Mouse (Mus musculus) cerebellum, adult 11 months (tissue): Measurements from ENCODE around the gene Slc15a3.
A peak's percentile ranks its signal among the peaks of the same experiment; 100 is the strongest.

ENCODE experiments used
- DNase-seq: peaks from one replicate; pipeline ENCODE4 v3.0.0; 2022

Gene Slc15a3

DNA sequence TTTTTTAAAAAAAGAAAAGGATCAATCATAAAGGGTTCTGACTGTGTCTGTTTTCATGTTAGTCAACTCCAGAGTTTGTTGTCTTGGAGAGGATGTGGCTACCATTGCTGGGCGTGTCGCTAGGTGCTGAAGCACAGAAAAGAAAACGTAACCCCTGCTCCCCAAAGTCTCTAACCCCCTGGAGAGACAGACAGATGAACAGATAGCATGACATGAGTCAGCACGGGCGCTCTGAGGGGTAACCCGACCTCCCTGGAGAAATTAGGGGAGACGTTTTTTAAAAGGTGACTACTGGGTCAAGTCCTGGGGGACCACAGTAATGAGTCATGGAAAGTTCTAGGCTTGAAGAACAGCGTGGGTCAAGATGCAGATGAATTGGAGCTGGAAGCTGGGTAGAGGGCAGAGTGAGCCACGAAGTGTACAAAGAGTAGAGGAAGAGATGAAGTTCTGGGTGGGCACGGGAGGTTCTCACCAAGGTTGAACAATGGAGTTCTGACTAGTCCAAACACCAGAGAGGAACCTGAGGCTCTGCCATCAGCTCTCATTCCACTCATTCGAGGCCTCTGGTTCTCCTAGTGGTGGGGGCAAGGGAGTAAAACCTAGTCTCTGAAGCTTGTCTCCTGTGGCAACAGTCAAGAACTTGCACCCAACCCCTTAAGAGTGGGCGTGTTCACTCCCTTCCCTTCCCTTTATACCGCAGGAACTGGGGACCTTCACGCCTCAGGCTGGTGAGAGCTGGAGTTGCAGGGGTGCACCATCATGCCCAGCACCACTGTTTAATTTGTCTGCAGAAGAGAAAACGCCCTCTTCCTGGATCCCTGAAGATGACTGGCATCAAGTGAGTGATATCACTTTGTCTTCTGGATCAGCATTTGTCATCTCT, at the start of gene Slc15a3:
Gene Slc15a3 (plus strand): TSS at position 718 of the 883 bp plus-strand sequence.
- DNase-seq, result no peak

GRCm38 (mm10) chr19:10790323-10790722, 49.2 kb upstream of the Slc15a3 start:
- DNase-seq, result no peak

DNA sequence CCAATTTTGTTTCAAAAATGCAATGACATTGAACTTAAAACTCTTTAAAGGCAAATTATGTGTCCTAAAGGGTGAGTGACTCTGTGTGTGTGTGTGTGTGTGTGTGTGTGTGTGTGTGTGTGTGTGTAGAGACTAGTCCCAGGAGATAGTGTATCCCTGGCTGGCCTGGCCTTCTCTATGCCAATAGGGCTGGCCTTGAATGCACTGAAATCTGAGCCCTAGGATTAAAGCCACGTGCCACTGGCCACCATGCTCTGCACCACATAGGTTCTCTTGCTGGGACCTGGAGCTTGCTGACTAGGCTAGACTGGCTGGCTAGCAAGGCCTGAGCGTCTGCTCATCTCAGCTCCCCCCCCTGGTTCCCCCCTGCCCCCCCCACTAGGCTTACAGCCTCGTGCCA, 46.5 kb upstream of the Slc15a3 start:
- no peak for DNase-seq

- no peak for DNase-seq
Measured at GRCm38 (mm10) chr19:10794916-10795315, 44.6 kb upstream of the Slc15a3 start.

- no peak for DNase-seq
Measured at GRCm38 (mm10) chr19:10798576-10798975, 41.0 kb upstream of the Slc15a3 start.

DNA sequence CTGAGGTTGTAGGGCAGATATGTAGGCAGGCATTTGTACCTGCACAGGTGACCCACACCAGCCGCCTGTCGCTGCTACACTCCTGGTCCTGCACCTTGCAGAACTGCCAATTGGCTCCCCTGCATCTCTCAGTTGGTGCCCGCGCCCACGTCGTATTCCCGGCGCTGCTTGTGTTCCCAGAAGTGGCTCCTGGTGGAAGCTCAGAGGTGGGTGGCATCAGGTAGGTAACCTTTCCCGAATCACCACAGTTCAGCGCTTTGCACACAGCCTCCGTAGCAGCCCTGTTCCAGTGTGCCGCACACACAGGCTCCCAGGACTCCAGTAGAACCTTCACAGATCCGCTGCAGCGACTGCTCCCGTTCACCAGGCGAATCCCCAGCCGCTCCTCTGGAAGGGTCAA, 40.4 kb upstream of the Slc15a3 start:
- DNase-seq, result no peak

- DNase-seq, result no peak
Measured at GRCm38 (mm10) chr19:10801070-10801469, 38.5 kb upstream of the Slc15a3 start.

GRCm38 (mm10) chr19:10801906-10802305, 37.6 kb upstream of the Slc15a3 start:
- DNase-seq, result no peak

- DNase-seq, result no peak
Measured at GRCm38 (mm10) chr19:10803751-10804150, 35.8 kb upstream of the Slc15a3 start.

DNA sequence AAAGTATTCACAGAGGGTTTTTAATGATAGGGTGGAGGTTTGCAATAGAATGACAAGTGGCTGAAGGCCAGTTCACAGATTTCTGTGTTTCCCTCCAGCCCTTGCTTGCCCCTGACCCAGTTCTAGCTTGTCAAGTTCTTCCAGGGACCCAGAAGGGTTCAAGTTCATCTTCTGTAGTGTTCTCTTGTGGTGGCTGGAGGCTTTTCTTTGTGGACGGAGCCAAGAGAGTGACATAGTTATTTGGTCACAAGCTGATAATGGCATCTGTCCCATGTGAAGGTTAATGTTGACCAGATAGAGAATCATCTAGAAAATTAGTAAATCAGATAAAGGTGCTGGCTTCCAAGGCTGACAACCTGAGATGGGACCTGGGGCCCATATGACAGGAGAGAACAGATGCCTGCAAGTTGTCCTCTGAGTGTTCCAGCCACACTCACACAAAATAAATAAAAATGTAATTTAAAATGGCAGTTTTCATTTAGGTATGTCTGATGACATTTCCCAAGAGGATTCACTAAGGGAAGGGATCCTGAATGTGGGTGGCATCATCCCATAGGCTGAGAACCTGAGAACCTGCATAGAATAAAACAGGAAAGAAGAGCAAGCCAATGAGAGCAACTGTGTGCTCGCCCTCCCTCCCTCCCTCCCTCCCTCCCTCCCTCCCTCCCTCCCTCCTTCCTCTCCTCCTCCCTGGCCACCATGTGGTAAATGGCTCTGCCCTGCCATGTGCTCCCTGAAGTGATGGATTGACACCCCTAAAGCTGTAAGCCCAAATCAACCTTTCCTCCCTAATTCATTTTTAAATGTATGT, 34.5 kb upstream of the Slc15a3 start:
- DNase-seq, result no peak

GRCm38 (mm10) chr19:10805661-10806285, 33.8 kb upstream of the Slc15a3 start:
- DNase-seq, result peak; percentile 75

DNA sequence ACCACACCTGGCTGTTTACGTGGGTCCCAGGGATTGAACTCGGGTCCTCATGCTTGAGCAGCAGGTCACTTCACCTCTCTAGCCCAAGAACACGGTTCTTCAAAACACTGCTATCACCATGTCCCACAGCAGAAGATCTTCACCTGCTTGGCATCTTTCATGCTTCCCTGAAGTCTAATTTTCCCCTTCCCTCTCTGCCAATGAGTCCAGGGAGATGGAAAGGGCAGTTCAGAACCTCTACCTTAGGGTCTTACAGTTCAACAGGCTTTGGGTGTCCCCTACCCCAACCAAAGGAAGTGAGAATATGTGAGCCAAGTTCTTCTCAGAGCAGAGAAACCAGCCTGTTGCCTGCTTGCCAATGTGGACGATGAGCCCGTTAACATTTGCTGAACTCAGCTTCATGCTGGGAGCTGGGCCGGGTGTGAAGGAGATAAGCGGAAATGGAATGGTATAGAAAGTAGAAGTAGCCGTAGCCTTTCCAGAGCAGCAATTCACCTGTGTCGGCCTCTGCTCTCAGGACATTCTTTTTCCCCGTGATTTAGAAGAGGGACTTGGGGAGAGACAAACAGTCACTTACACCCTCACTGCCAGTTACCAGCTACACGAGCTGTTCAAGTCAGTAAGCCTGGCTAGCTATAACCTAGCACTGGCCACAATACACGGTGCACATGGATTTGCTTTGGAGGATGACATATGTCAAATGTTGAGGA, 30.8 kb upstream of the Slc15a3 start:
- DNase-seq, result no peak

DNA sequence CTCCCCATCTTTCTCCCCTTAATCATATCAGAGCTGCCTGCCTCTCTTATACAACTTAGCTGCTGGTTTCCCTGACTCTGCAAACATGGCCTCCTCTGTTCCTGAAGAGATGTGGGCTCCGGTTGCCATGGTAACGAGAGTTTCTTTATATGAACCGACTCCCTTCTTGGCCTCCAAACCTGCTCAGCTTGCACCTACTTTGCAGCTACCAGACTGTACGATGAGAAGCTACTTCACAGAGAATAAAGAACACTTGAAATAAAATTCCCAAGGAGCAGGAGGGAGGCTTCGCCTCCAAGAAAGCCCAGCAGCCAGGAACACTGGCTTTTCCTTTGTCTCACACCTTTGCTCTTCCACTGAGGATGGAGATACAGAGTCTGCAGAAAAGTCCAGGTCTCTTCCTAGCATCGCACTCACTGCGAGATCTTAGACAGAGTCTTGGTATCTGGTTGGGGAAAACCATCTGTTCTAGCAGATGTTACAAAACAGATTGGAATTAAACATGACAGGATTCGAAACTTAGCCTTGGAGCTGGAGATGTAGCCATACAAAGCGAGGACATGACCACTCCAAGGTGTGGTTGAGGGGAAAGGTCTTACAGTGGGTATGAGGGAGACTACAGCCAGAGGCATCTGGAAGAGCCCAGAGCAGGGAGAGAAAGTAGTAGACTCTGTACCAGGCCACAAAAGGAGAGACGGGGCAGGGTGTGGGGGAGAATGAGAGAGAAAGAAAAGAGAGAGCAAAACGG, 29.9 kb upstream of the Slc15a3 start:
- no peak for DNase-seq

- DNase-seq, result no peak
Measured at GRCm38 (mm10) chr19:10810176-10810492, 29.4 kb upstream of the Slc15a3 start.

- DNase-seq, result no peak
Measured at GRCm38 (mm10) chr19:10811471-10811870, 28.1 kb upstream of the Slc15a3 start.

DNA sequence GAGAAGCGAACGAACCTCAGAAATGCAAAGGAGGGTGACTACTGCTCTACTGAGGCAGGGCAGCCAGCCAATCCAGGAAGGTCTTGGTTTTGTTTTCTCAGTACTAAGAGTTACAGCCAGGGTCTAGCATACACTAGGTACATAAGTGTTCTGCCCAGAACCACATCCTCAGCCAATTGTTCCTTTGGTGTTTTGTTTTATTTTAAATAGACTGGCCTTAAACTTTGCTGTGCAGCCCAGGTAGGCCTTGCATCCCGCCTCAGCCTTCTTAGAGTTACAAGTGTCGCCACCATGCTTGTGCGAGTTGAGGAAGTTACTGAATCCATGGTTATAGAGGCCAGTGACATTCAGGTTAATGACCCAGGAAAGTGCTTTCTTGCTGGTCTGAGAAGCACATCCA, 26.5 kb upstream of the Slc15a3 start:
- DNase-seq, result no peak

GRCm38 (mm10) chr19:10813905-10814304, 25.6 kb upstream of the Slc15a3 start:
- no peak for DNase-seq

DNA sequence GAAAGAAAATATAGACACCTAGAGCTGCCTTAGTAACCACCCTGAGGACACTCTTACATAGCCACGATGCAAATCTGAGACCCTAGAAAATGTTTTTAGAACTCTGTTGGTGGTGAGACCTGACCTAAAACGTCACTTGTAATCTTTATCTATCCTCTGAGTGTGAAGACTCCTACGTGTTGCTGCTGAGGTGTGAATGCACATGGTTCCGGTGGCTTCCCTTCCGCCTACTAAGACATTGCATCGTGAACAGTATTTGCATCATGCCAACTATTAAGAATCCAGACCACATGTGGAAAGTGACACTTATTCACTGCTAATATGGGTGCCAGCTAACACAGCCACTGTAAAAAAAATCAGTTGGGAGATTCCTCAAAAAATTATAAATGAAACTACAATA, 23.7 kb upstream of the Slc15a3 start:
- no peak for DNase-seq

DNA sequence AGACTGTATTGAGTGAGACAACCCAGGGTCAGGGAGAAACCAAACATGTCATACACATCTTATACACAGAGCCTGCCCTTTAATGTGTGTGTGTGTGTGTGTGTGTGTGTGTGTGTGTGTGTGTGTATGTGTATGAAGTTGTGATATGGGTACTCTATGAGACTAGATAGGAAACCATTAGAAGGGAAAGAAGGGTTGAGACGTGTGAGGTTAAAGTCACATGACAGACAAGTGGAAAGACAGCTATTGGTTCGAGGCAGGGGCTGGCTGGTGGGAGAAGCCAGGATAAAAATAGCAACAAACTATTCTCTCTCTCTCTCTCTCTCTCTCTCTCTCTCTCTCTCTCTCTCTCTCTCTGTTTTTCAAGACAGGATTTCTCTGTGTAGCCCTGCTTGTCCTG, 23.1 kb upstream of the Slc15a3 start:
- no peak for DNase-seq

GRCm38 (mm10) chr19:10818217-10818946, 21.1 kb upstream of the Slc15a3 start:
- DNase-seq, result no peak

DNA sequence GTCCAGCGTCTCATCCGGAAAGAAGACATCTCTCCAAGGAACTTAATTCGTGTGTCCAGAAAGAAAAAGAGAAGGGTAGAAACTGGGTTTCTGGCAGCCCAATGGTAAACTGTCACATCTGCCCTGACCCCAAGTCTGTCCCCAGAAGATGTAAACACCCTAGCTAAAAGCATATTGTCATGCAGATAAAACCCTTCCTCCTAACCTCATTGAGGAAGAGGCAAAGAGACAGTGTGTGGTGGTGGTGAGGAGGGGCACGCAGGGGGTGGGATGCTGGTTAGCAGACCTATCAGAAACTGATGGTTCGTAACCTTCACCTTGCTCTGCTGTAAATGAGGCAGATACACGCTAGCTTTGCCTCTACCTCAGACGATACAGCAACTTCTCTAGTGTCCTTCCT, 18.2 kb upstream of the Slc15a3 start:
- no peak for DNase-seq

- DNase-seq, result no peak
Measured at GRCm38 (mm10) chr19:10822534-10822933, 17.0 kb upstream of the Slc15a3 start.
